Mouse (Mus musculus) bone marrow, adult 2 months (tissue): ENCODE measurements around the gene Pdia4.

Source experiments
- CTCF ChIP-seq: fragments of 200-500 bp; IDR thresholded peaks from 2 replicates; pipeline ENCODE4 v1.5.1; 2011; ENCODE audit warnings: low read length, control low read depth; ENCODE audit not compliant: control insufficient read depth, insufficient read depth
- POLR2A ChIP-seq: fragments of 200-500 bp; IDR thresholded peaks from 2 replicates; pipeline ENCODE4 v1.6.1; 2011; ENCODE audit warnings: low read depth, mild to moderate bottlenecking, control low read depth, low read length, borderline replicate concordance; ENCODE audit not compliant: control insufficient read depth

DNA sequence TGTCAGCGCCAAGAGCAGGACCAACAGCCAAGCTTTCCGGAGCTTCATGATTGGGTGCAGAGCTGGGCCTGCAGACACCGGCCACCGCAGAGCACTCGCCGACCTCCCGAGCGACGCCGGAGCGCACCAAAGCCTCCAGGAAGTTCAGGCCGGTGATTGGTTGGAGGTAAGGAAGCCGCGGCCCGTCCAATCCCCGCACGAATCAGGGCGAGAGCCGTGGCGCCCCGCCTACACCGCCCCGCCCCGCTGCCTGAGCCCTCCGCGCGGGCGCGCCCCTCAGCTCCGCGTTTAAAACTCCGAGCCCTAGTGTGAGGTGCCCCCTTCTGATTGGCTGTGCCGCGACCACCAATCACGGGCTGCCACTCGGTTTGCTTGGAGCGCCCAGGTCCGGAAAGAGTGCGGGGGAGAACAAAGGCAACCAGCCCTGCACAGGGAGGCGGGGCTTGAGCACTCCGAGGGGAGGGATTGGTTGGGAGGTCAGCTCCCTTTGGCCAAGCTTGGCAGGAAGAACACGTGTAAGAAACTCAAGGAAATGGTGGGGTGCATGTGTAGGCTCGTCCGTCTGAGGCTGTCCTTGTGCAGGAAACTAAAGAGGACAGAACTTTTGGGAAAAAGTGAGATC is at the start of gene Pdia4:
- TF ChIP-seq CTCF (no peak), POLR2A (peak; percentile 87)
